Mouse (Mus musculus) heart, embryonic 13.5 days (tissue): ENCODE data around the gene Tbc1d5. TPM values are rescaled to one million over a fixed set of nuclear protein-coding genes. Genes with fewer than 3 reads are reported as not detected.
"Not testable (repeated sequence)": the region's sequence is repeated elsewhere in the genome, so short reads cannot be mapped to it uniquely, and the experiment has no call there.

Experiments
- ATAC-seq: fragments of 200-750 bp; cut with Nextera tagmentation; 2 replicates; pipeline ENCODE4 v1.8.0; 2017; ENCODE audit warnings: moderate TSS enrichment; ENCODE audit not compliant: insufficient number of reproducible peaks, low FRiP score, low TSS enrichment; ENCODE audit errors: extremely low read depth
- H3K27ac ChIP-seq: fragments of 300-500 bp; sonication (generic); replicated peaks from 2 replicates; pipeline ENCODE4 v1.5.1; 2015; ENCODE audit warnings: moderate library complexity, mild to moderate bottlenecking, inconsistent platforms
- H3K27me3 ChIP-seq: fragments of 300-500 bp; sonication (generic); replicated peaks from 2 replicates; pipeline ENCODE4 v1.6.1; 2015; ENCODE audit warnings: mild to moderate bottlenecking, inconsistent platforms
- H3K36me3 ChIP-seq: fragments of 300-500 bp; sonication (generic); 2 replicates; pipeline ENCODE4 v1.6.1; 2015; ENCODE audit warnings: mild to moderate bottlenecking, inconsistent platforms
- H3K4me1 ChIP-seq: fragments of 300-500 bp; sonication (generic); 2 replicates; pipeline ENCODE4 v1.6.1; 2015; ENCODE audit warnings: inconsistent platforms
- H3K4me2 ChIP-seq: fragments of 300-500 bp; sonication (generic); 2 replicates; pipeline ENCODE4 v1.6.1; 2015; ENCODE audit warnings: inconsistent platforms, mild to moderate bottlenecking, moderate library complexity
- H3K4me3 ChIP-seq: fragments of 300-500 bp; sonication (generic); 2 replicates; pipeline ENCODE4 v1.5.1; 2015; ENCODE audit warnings: moderate library complexity, mild to moderate bottlenecking, inconsistent platforms
- H3K9ac ChIP-seq: fragments of 300-500 bp; sonication (generic); 2 replicates; pipeline ENCODE4 v1.6.1; 2015; ENCODE audit warnings: inconsistent platforms, mild to moderate bottlenecking, moderate library complexity
- H3K9me3 ChIP-seq: fragments of 300-500 bp; sonication (generic); 2 replicates; pipeline ENCODE4 v1.6.1; 2016; ENCODE audit warnings: inconsistent platforms
- WGBS: fragments of 180-500 bp; shearing (Covaris S2); methylation state at CpG from one replicate; pipeline ENCODE4 v1.1.7; 2015; ENCODE audit warnings: mixed read lengths; 5-methylcytosine and 5-hydroxymethylcytosine counted together
- polyA plus RNA-seq: library from polyadenylated mRNA; unstranded; fragments of >200 nt; fragmentation: Nextera tagmentation; extraction: Ambion mirVana; gene quantifications from 2 replicates; pipeline ENCODE4 v1.2.1, GENCODE M21; 2015

The Tbc1d5 gene
- polyA plus RNA-seq, 1 experiment from 2014 or later = 7.5 TPM

DNA sequence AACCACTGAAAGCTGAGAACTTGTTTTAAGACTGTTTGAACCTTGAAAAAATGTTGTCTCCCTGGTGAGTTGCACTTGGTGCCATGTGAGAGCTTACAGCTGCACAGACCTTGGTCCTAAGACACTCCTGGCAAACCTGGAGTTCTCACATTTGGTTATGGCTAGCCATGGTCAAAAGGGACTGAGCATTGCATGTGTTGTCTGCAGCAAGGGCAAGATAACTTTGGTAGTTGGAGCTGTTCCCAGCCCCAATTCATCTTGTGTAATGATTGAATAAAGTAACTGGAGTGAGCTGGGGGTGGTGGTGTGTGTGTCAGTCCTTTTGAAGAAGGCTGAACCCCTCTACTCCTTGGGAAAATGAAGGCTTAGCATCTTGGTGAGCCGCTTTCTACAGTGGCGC is 454.8 kb downstream of the Tbc1d5 start:
- H3K9ac ChIP-seq = no peak overlapping the region
- no peak for ATAC-seq
- H3K4me2 ChIP-seq = no peak overlapping the region
- H3K27me3 ChIP-seq = no peaks in the 10 kb centered on the region
- WGBS = 81% methylated on average over 2 of the region's 2 CpGs
- peaks cover 20% of the 10 kb centered on the region for H3K4me1 ChIP-seq
- H3K4me3 ChIP-seq = no peak overlapping the region
- H3K36me3 ChIP-seq = no peaks in the 10 kb centered on the region
- H3K9me3 ChIP-seq = no peaks in the 10 kb centered on the region
- H3K27ac ChIP-seq = 0 out of 2 replicates have a peak overlapping the region, but pooled peaks have one; percentile 1

DNA sequence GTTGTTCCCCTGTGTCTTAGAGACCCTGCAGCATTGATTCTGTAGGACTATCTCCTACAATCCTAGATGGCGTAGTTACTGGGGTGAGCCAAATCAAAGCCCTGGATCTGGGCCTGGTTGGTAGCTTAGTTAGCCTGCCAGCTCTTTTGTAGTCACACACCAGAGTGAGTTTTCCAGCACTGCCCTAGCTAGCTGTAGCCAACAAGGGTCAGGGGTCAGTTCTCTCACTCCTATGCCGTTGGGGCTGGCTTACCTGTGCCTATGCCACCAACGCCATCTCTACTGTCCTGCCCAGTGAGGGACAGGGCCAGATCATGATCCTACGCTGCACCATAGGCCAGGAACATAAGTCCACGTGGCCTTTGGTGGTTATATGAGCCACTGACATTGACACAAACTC is 461.6 kb downstream of the Tbc1d5 start:
- Histone ChIP-seq H3K4me2 (no peak overlapping the region), H3K4me1 (no peaks in the 10 kb centered on the region), H3K9ac (no peak overlapping the region), H3K36me3 (no peaks in the 10 kb centered on the region), H3K27ac (no peak overlapping the region), H3K4me3 (no peak overlapping the region), H3K9me3 (0 out of 2 replicates have a peak, but pooled peaks cover 6% of the 10 kb centered on the region), H3K27me3 (no peaks in the 10 kb centered on the region)
- ATAC-seq = no peak
- WGBS = 75% methylated on average over 5 of the region's 5 CpGs

DNA sequence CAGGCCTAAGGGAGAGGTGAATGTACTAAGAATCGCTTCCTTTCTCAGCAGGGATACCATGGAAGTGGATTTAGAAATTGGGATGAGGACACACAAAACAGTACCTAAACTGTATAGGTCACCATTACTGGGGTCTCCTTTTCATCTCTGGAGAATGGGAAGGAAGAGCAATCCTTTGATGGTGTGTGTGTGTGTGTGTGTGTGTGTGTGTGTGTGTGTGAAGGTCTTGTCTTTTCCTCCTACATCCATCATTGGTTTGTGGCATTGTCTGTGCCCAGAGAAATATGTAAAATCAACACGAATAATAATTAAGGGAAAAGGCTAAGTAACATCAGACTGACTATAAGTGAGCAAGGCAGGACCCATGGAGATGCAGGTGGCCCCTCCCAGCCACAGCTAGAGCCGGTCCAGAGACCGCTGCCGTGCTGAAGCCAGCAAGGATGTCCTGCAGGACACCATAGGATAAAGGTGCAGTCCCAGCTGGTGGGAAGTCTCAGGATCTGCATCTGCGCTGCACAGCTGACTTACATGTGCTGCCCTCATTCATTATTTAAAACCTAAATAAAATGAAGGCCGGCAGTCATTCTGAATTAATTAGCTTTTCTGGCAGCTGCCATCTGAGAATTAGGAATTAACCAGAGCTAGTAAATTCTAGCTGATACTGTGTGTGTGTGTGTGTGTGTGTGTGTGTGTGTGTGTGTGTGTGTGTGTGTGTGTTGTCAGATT is 468.5 kb downstream of the Tbc1d5 start:
- no peaks in the 10 kb centered on the region for H3K36me3 ChIP-seq
- H3K9ac ChIP-seq = no peak overlapping the region
- H3K4me1 ChIP-seq = no peaks in the 10 kb centered on the region
- no peak overlapping the region for H3K4me2 ChIP-seq
- no peak overlapping the region for H3K4me3 ChIP-seq
- no peak for ATAC-seq
- H3K27ac ChIP-seq = no peak overlapping the region
- 79% methylated on average over 7 of the region's 7 CpGs for WGBS
- no peaks in the 10 kb centered on the region for H3K27me3 ChIP-seq
- peaks cover 6% of the 10 kb centered on the region; the same call in 1 of the 2 replicates for H3K9me3 ChIP-seq

DNA sequence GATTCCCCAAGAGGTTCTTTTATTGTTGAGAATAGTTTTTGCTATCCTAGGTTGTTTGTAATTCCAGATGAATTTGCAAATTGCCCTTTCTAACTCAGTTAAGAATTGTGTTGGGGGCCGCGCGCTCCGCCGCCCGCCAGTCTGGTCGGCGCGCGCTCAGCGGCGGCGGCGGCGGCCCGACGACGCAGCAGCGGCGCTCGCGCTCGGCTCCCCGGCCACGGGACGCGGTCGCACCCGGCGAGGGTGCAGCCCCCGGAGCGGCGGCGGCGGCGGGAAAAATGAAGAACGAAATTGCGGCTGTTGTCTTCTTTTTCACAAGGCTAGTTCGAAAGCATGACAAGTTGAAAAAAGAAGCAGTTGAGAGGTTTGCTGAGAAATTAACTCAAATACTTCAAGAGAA is 480.7 kb downstream of the Tbc1d5 start:
- H3K36me3 ChIP-seq, H3K9ac ChIP-seq, H3K9me3 ChIP-seq, H3K27me3 ChIP-seq, H3K27ac ChIP-seq, ATAC-seq, H3K4me1 ChIP-seq: not testable (repeated sequence)
- WGBS = 5% methylated on average over 39 of the region's 39 CpGs
- Histone ChIP-seq H3K4me2 (peak overlapping the region; percentile 63), H3K4me3 (peak overlapping the region; percentile 39)

- Histone ChIP-seq H3K9ac (no peak overlapping the region), H3K27me3 (no peaks in the 10 kb centered on the region), H3K36me3 (peaks cover 21% of the 10 kb centered on the region), H3K4me2 (no peak overlapping the region), H3K27ac (no peak overlapping the region), H3K4me1 (peaks cover 16% of the 10 kb centered on the region), H3K9me3 (no peaks in the 10 kb centered on the region), H3K4me3 (no peak overlapping the region)
- 88% methylated on average over 6 of the region's 6 CpGs for WGBS
- ATAC-seq = no peak
Observed at GRCm38 (mm10) chr17:50688135-50688534, 491.0 kb downstream of the Tbc1d5 start.

DNA sequence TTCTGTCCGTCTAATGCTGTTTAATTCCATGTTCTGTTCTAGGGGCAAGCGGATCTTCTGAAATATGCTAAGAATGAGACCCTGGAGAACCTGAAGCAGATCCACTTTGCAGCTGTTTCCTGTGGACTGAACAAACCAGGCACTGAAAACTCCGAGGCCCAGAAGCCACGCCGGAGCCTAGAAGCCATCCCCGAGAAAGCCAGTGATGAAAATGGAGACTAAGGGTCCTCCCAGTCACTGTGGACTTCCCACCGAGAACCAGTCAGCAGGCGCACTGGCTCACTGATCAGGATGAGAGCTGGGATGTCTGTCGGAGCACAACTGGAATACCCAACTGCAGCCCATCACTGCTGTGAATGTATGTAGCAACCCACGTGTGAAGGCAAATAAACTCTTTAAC is 491.5 kb downstream of the Tbc1d5 start:
- Histone ChIP-seq H3K9me3 (no peaks in the 10 kb centered on the region), H3K4me2 (no peak overlapping the region), H3K4me3 (no peak overlapping the region), H3K4me1 (peaks cover 21% of the 10 kb centered on the region), H3K27ac (no peak overlapping the region), H3K36me3 (peaks cover 21% of the 10 kb centered on the region), H3K27me3 (no peaks in the 10 kb centered on the region), H3K9ac (no peak overlapping the region)
- no peak for ATAC-seq
- WGBS = 71% methylated on average over 10 of the region's 10 CpGs

GRCm38 (mm10) chr17:50684960-50685645 is 494.0 kb downstream of the Tbc1d5 start:
- no peak for ATAC-seq
- H3K27ac ChIP-seq = 0 out of 2 replicates have a peak overlapping the region, but pooled peaks have one; percentile 26
- no peaks in the 10 kb centered on the region for H3K27me3 ChIP-seq
- 56% methylated on average over 7 of the region's 7 CpGs for WGBS
- no peaks in the 10 kb centered on the region for H3K9me3 ChIP-seq
- peaks cover 21% of the 10 kb centered on the region for H3K36me3 ChIP-seq
- H3K4me3 ChIP-seq = no peak overlapping the region
- peaks cover 28% of the 10 kb centered on the region for H3K4me1 ChIP-seq
- H3K9ac ChIP-seq = no peak overlapping the region
- H3K4me2 ChIP-seq = no peak overlapping the region
